Mouse (Mus musculus) embryonic facial prominence, embryonic 12.5 days (tissue): ENCODE data around the gene Zfp57. TPM values are rescaled to one million over a fixed set of nuclear protein-coding genes. Genes with fewer than 3 reads are reported as not detected.
A peak's percentile ranks its signal among the peaks of the same experiment; 100 is the strongest.

Experiments used
- ATAC-seq: fragments of 200-750 bp; cut with Nextera tagmentation; 2 replicates; pipeline ENCODE4 v1.8.0; 2017; ENCODE audit not compliant: insufficient number of reproducible peaks, insufficient read depth, low FRiP score, low TSS enrichment
- H3K27ac ChIP-seq: fragments of 300-500 bp; sonication (generic); 2 replicates; pipeline ENCODE4 v1.5.1; 2016; ENCODE audit warnings: mild to moderate bottlenecking
- H3K27me3 ChIP-seq: fragments of 300-500 bp; sonication (generic); 2 replicates; pipeline ENCODE4 v1.6.1; 2016; ENCODE audit warnings: mild to moderate bottlenecking, moderate library complexity
- H3K36me3 ChIP-seq: fragments of 300-500 bp; sonication (generic); 2 replicates; pipeline ENCODE4 v1.6.1; 2016; ENCODE audit warnings: mild to moderate bottlenecking
- H3K4me1 ChIP-seq: fragments of 300-500 bp; sonication (generic); 2 replicates; pipeline ENCODE4 v1.6.1; 2016
- H3K4me2 ChIP-seq: fragments of 300-500 bp; sonication (generic); replicated peaks from 2 replicates; pipeline ENCODE4 v1.6.1; 2016; ENCODE audit warnings: mild to moderate bottlenecking, moderate library complexity
- H3K4me3 ChIP-seq: fragments of 300-500 bp; sonication (generic); 2 replicates; pipeline ENCODE4 v1.5.1; 2016; ENCODE audit warnings: mild to moderate bottlenecking
- H3K9ac ChIP-seq: fragments of 300-500 bp; sonication (generic); 2 replicates; pipeline ENCODE4 v1.6.1; 2016; ENCODE audit warnings: mild to moderate bottlenecking, moderate library complexity
- H3K9me3 ChIP-seq: fragments of 300-500 bp; sonication (generic); 2 replicates; pipeline ENCODE4 v1.6.1; 2016; ENCODE audit warnings: mild to moderate bottlenecking, moderate library complexity
- WGBS: fragments of 180-500 bp; shearing (Covaris S2); methylation state at CpG from one replicate; pipeline ENCODE4 v1.1.7; 2016; 5-methylcytosine and 5-hydroxymethylcytosine counted together
- polyA plus RNA-seq: library from polyadenylated mRNA; unstranded; fragments of >200 nt; fragmentation: Nextera tagmentation; extraction: Ambion mirVana; gene quantifications from 2 replicates; pipeline ENCODE4 v1.2.1, GENCODE M21; 2016

Gene Zfp57
- 151 and 169 TPM in 2 replicates for polyA plus RNA-seq

- Histone ChIP-seq H3K27me3 (no peaks in the 10 kb centered on the region), H3K9me3 (no peaks in the 10 kb centered on the region), H3K36me3 (peaks cover 14% of the 10 kb centered on the region), H3K9ac (no peak within 1 kb of the TSS), H3K4me3 (peak within 1 kb of the TSS; percentile 72), H3K4me2 (peak within 1 kb of the TSS; percentile 78), H3K4me1 (0 out of 2 replicates have a peak, but pooled peaks cover 8% of the 10 kb centered on the region), H3K27ac (0 out of 2 replicates have a peak within 1 kb of the TSS, but pooled peaks have one; percentile 23)
- no peak for ATAC-seq
- 96% methylated on average over 7 of the region's 7 CpGs for WGBS
Measured at GRCm38 (mm10) chr17:37000863-37001262, at the start of gene Zfp57. Zfp57 (plus strand) TSS chr17:37001163.

GRCm38 (mm10) chr17:36952631-36953030, 48.3 kb upstream of the Zfp57 start:
- no peak overlapping the region for H3K27ac ChIP-seq
- H3K27me3 ChIP-seq = peaks cover 8% of the 10 kb centered on the region; the same call in 1 of the 2 replicates
- no peaks in the 10 kb centered on the region for H3K9me3 ChIP-seq
- H3K36me3 ChIP-seq = peaks cover 23% of the 10 kb centered on the region
- whole genome bisulfite sequencing = 90% methylated on average over 2 of the region's 2 CpGs
- 0 out of 2 replicates have a peak, but pooled peaks have one; percentile 12 for ATAC-seq
- H3K4me2 ChIP-seq = no peak overlapping the region
- peaks cover 8% of the 10 kb centered on the region; the same call in 1 of the 2 replicates for H3K4me1 ChIP-seq
- no peak overlapping the region for H3K9ac ChIP-seq
- H3K4me3 ChIP-seq = no peak overlapping the region

DNA sequence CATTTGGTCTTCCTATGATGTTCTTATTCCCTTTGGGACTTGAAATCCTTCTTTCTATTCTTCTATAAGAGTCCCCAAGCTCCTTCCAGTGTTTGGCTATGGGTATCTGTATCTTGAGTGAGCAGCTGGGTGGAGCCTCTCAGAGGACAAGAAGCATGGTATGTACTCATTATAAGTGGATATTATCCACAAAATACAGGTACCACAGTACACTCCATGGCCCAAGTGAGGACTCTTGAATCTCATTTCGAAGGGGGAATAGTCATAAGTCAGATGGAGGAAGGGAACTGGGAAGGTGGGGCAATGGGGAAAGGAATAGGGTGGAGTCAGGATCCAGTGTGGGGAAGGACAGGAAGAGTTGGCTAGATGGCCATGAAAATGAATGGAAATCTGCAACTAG, 47.9 kb upstream of the Zfp57 start:
- ATAC-seq = no peak
- no peak overlapping the region for H3K9ac ChIP-seq
- H3K4me3 ChIP-seq = no peak overlapping the region
- H3K27me3 ChIP-seq = peaks cover 6% of the 10 kb centered on the region; the same call in 1 of the 2 replicates
- H3K9me3 ChIP-seq = no peaks in the 10 kb centered on the region
- H3K36me3 ChIP-seq = peaks cover 23% of the 10 kb centered on the region
- peaks cover 9% of the 10 kb centered on the region; the same call in 1 of the 2 replicates for H3K4me1 ChIP-seq
- H3K27ac ChIP-seq = no peak overlapping the region
- H3K4me2 ChIP-seq = no peak overlapping the region
- WGBS = 85% methylated on average over 1 of the region's 1 CpGs

- Histone ChIP-seq H3K9me3 (no peaks in the 10 kb centered on the region), H3K4me3 (peak within 1 kb of the TSS; percentile 72), H3K4me1 (peaks cover 4% of the 10 kb centered on the region; the same call in 1 of the 2 replicates), H3K9ac (peak within 1 kb of the TSS; percentile 73), H3K27me3 (no peaks in the 10 kb centered on the region), H3K36me3 (peaks cover 13% of the 10 kb centered on the region; the same call in 1 of the 2 replicates), H3K27ac (peak within 1 kb of the TSS; percentile 70), H3K4me2 (peak within 1 kb of the TSS; percentile 73)
- WGBS = under 1% methylated on average over 46 of the region's 46 CpGs
- ATAC-seq = peak; percentile 95
Measured at GRCm38 (mm10) chr17:36957999-36958743, 42.8 kb upstream of the Zfp57 start, which contains the start of the genes Znrd1 and Znrd1as. Znrd1 (minus strand) TSS chr17:36958559. Znrd1as (plus strand) TSS chr17:36958592.

DNA sequence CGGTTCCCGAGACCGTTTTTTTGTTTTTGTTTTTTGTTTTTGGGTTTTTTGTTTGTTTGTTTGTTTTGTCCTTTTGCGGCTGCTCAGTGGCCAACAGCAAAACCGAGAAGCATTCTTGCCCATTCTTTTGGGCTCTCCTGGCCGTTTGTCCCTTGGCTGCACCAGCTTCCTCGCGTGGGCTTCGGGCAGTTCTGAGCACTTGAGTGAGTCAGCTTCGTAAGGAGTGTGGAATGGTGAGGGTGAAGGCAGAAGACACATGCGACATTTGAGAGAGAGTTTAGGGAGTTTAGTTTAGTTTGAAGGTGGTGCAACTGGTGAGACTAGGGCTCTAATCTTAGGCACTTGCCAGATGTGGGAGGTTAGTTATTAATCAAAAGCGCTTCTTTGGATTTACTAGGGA, 42.1 kb upstream of the Zfp57 start:
- no peaks in the 10 kb centered on the region for H3K27me3 ChIP-seq
- H3K36me3 ChIP-seq = peaks cover 13% of the 10 kb centered on the region; the same call in 1 of the 2 replicates

GRCm38 (mm10) chr17:36961125-36961524, 39.8 kb upstream of the Zfp57 start:
- peaks cover 8% of the 10 kb centered on the region; the same call in 1 of the 2 replicates for H3K36me3 ChIP-seq
- H3K9ac ChIP-seq = no peak overlapping the region
- WGBS = 73% methylated on average over 1 of the region's 1 CpGs
- ATAC-seq = no peak
- no peak overlapping the region for H3K4me2 ChIP-seq
- no peak overlapping the region for H3K4me3 ChIP-seq
- no peaks in the 10 kb centered on the region for H3K9me3 ChIP-seq
- H3K27ac ChIP-seq = no peak overlapping the region
- no peaks in the 10 kb centered on the region for H3K27me3 ChIP-seq
- H3K4me1 ChIP-seq = peaks cover 4% of the 10 kb centered on the region; the same call in 1 of the 2 replicates

More for the DNA sequence above, 42.1 kb upstream of the Zfp57 start:
- 12% methylated on average over 12 of the region's 12 CpGs for WGBS
- H3K27ac ChIP-seq = peak overlapping the region; percentile 37; the same call in 1 of the 2 replicates
- H3K4me3 ChIP-seq = peak overlapping the region; percentile 72
- no peaks in the 10 kb centered on the region for H3K9me3 ChIP-seq
- H3K4me1 ChIP-seq = peaks cover 4% of the 10 kb centered on the region; the same call in 1 of the 2 replicates
- H3K4me2 ChIP-seq = peak overlapping the region; percentile 73
- no peak for ATAC-seq
- H3K9ac ChIP-seq = peak overlapping the region; percentile 73

GRCm38 (mm10) chr17:36966875-36967274, 34.1 kb upstream of the Zfp57 start:
- no peaks in the 10 kb centered on the region for H3K9me3 ChIP-seq
- H3K4me1 ChIP-seq = no peaks in the 10 kb centered on the region
- no peaks in the 10 kb centered on the region for H3K36me3 ChIP-seq
- H3K27me3 ChIP-seq = no peaks in the 10 kb centered on the region
- no peak for ATAC-seq
- no peak overlapping the region for H3K27ac ChIP-seq
- no peak overlapping the region for H3K4me3 ChIP-seq
- WGBS = 66% methylated on average over 1 of the region's 1 CpGs
- H3K4me2 ChIP-seq = no peak overlapping the region
- no peak overlapping the region for H3K9ac ChIP-seq

GRCm38 (mm10) chr17:36970316-36970890, 30.6 kb upstream of the Zfp57 start:
- no peak for ATAC-seq
- Histone ChIP-seq H3K9me3 (no peaks in the 10 kb centered on the region), H3K36me3 (no peaks in the 10 kb centered on the region), H3K4me2 (no peak overlapping the region), H3K27ac (no peak overlapping the region), H3K9ac (no peak overlapping the region), H3K27me3 (no peaks in the 10 kb centered on the region), H3K4me1 (no peaks in the 10 kb centered on the region), H3K4me3 (no peak overlapping the region)
- WGBS = 84% methylated on average over 14 of the region's 14 CpGs

GRCm38 (mm10) chr17:36971172-36971850, 29.7 kb upstream of the Zfp57 start:
- no peak overlapping the region for H3K4me3 ChIP-seq
- H3K4me1 ChIP-seq = no peaks in the 10 kb centered on the region
- no peak for ATAC-seq
- 88% methylated on average over 6 of the region's 6 CpGs for WGBS
- no peak overlapping the region for H3K4me2 ChIP-seq
- H3K9ac ChIP-seq = no peak overlapping the region
- no peaks in the 10 kb centered on the region for H3K27me3 ChIP-seq
- no peaks in the 10 kb centered on the region for H3K9me3 ChIP-seq
- H3K36me3 ChIP-seq = no peaks in the 10 kb centered on the region
- H3K27ac ChIP-seq = no peak overlapping the region

GRCm38 (mm10) chr17:36972791-36973190, 28.2 kb upstream of the Zfp57 start:
- Histone ChIP-seq H3K27me3 (no peaks in the 10 kb centered on the region), H3K4me2 (no peak overlapping the region), H3K4me3 (no peak overlapping the region), H3K27ac (no peak overlapping the region), H3K9ac (no peak overlapping the region), H3K4me1 (no peaks in the 10 kb centered on the region), H3K36me3 (no peaks in the 10 kb centered on the region), H3K9me3 (no peaks in the 10 kb centered on the region)
- no peak for ATAC-seq
- WGBS = 80% methylated on average over 3 of the region's 3 CpGs

GRCm38 (mm10) chr17:36973271-36973787, 27.6 kb upstream of the Zfp57 start:
- Histone ChIP-seq H3K27me3 (no peaks in the 10 kb centered on the region), H3K9ac (no peak overlapping the region), H3K4me2 (no peak overlapping the region), H3K9me3 (no peaks in the 10 kb centered on the region), H3K4me3 (no peak overlapping the region), H3K27ac (no peak overlapping the region), H3K36me3 (no peaks in the 10 kb centered on the region), H3K4me1 (no peaks in the 10 kb centered on the region)
- ATAC-seq = no peak
- WGBS = 62% methylated on average over 8 of the region's 8 CpGs
